Mouse (Mus musculus): ENCODE measurements around the gene Saa1. TPM values are rescaled to one million over a fixed set of nuclear protein-coding genes. Genes with fewer than 3 reads are reported as not detected.
"Not testable (repeated sequence)": the region's sequence is repeated elsewhere in the genome, so short reads cannot be mapped to it uniquely, and the experiment has no call there.

The Saa1 gene
- 0.27 and 0.56 TPM in 2 replicates for polyA plus RNA-seq (2015; fragmentation: Nextera tagmentation; extraction: Ambion mirVana)

GRCm38 (mm10) chr7:46742880-46743279, at the start of gene Saa1:
Gene Saa1, minus strand, starts transcription at chr7:46742980.
- not testable (repeated sequence) for H3K9ac ChIP-seq (ENCODE audit: low read depth, low read length); H3K27me3 ChIP-seq (replicated peaks; ENCODE audit: control insufficient read depth, insufficient read depth, low read length); H3K9me3 ChIP-seq (ENCODE audit: control insufficient read depth, low read length); H3K36me3 ChIP-seq (ENCODE audit: control insufficient read depth, insufficient read depth, low read length); H3K4me1 ChIP-seq (ENCODE audit: control insufficient read depth, insufficient read depth, low read depth, low read length); H3K4me3 ChIP-seq (ENCODE audit: low read length); H3K27ac ChIP-seq (ENCODE audit: low read depth, low read length); H3K4me2 ChIP-seq (ENCODE audit: low read length); ATAC-seq
- 86% methylated on average over 2 of the region's 3 CpGs for WGBS

- H3K36me3 ChIP-seq (ENCODE audit: control insufficient read depth, insufficient read depth, low read length): peaks cover 20% of the 10 kb centered on the region
Measured at GRCm38 (mm10) chr7:46789177-46789849, 46.5 kb upstream of the Saa1 start.

DNA sequence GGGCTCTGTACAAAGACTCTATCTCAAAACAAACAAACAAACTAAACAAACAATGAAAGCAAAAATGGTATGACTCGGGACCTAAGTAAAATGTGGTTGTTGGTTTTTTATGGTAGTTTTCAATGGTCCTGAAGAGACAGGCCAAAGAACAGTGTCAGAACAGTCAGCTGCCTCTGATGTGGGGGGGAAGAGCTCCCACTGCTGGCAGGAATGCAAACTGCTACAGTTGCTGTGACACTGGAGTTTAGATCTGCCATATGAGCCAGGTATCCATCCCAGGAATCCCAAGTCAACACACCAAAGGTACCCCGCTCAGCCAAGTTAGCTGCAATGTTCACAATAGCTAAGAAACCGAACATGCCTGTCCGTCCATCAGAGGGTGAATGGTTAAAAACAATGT, 27.9 kb upstream of the Saa1 start:
- H3K4me3 ChIP-seq (ENCODE audit: low read length): no peak overlapping the region
- ATAC-seq: no peak
- H3K27me3 ChIP-seq (replicated peaks; ENCODE audit: control insufficient read depth, insufficient read depth, low read length): no peaks in the 10 kb centered on the region
- WGBS: 68% methylated on average over 4 of the region's 4 CpGs
- H3K4me1 ChIP-seq (ENCODE audit: control insufficient read depth, insufficient read depth, low read depth, low read length): no peaks in the 10 kb centered on the region
- no peaks in the 10 kb centered on the region for H3K9me3 ChIP-seq (ENCODE audit: control insufficient read depth, low read length)
- peaks cover 45% of the 10 kb centered on the region for H3K36me3 ChIP-seq (ENCODE audit: control insufficient read depth, insufficient read depth, low read length)
- H3K9ac ChIP-seq (ENCODE audit: low read depth, low read length): no peak overlapping the region
- H3K4me2 ChIP-seq (ENCODE audit: low read length): no peak overlapping the region
- H3K27ac ChIP-seq (ENCODE audit: low read depth, low read length): no peak overlapping the region

More at GRCm38 (mm10) chr7:46789177-46789849, 46.5 kb upstream of the Saa1 start:
- H3K27me3 ChIP-seq (replicated peaks; ENCODE audit: control insufficient read depth, insufficient read depth, low read length): no peaks in the 10 kb centered on the region
- H3K9me3 ChIP-seq (ENCODE audit: control insufficient read depth, low read length): no peaks in the 10 kb centered on the region
- no peak overlapping the region for H3K9ac ChIP-seq (ENCODE audit: low read depth, low read length)
- H3K4me1 ChIP-seq (ENCODE audit: control insufficient read depth, insufficient read depth, low read depth, low read length): peaks cover 5% of the 10 kb centered on the region
- WGBS: 88% methylated on average over 5 of the region's 5 CpGs
- no peak overlapping the region for H3K27ac ChIP-seq (ENCODE audit: low read depth, low read length)
- no peak overlapping the region for H3K4me3 ChIP-seq (ENCODE audit: low read length)
- H3K4me2 ChIP-seq (ENCODE audit: low read length): no peak overlapping the region
- no peak for ATAC-seq

DNA sequence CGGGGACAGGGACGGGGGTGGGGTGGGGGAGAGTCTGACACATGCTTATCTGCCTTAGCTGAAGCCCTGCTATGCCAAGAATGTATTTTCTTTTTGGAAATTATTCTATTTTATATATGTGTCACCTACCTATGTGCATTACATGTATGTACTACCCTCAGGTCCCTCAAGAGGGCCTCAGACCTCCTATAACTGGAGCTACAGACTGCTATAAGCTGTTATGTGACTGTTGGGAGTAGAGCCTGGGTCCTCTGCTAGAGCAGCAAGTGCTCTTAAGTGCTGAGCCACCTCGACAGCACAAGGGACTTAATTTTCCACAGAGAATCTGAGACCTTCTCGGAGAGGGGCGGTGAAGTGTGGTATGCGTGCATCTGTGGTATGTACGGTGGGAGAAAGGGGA, 25.7 kb upstream of the Saa1 start:
- 95% methylated on average over 7 of the region's 7 CpGs for WGBS
- Histone ChIP-seq H3K9ac (ENCODE audit: low read depth, low read length) (no peak overlapping the region), H3K27ac (ENCODE audit: low read depth, low read length) (no peak overlapping the region), H3K9me3 (ENCODE audit: control insufficient read depth, low read length) (no peaks in the 10 kb centered on the region), H3K4me1 (ENCODE audit: control insufficient read depth, insufficient read depth, low read depth, low read length) (no peaks in the 10 kb centered on the region), H3K36me3 (ENCODE audit: control insufficient read depth, insufficient read depth, low read length) (peaks cover 32% of the 10 kb centered on the region), H3K4me3 (ENCODE audit: low read length) (no peak overlapping the region), H3K4me2 (ENCODE audit: low read length) (no peak overlapping the region), H3K27me3 (replicated peaks; ENCODE audit: control insufficient read depth, insufficient read depth, low read length) (no peaks in the 10 kb centered on the region)
- ATAC-seq: no peak

GRCm38 (mm10) chr7:46767371-46767770, 24.6 kb upstream of the Saa1 start:
- Histone ChIP-seq H3K27me3 (replicated peaks; ENCODE audit: control insufficient read depth, insufficient read depth, low read length) (no peaks in the 10 kb centered on the region), H3K27ac (ENCODE audit: low read depth, low read length) (no peak overlapping the region), H3K9ac (ENCODE audit: low read depth, low read length) (no peak overlapping the region), H3K9me3 (ENCODE audit: control insufficient read depth, low read length) (no peaks in the 10 kb centered on the region), H3K4me3 (ENCODE audit: low read length) (no peak overlapping the region), H3K36me3 (ENCODE audit: control insufficient read depth, insufficient read depth, low read length) (peaks cover 36% of the 10 kb centered on the region), H3K4me1 (ENCODE audit: control insufficient read depth, insufficient read depth, low read depth, low read length) (no peaks in the 10 kb centered on the region), H3K4me2 (ENCODE audit: low read length) (no peak overlapping the region)
- no peak for ATAC-seq

GRCm38 (mm10) chr7:46764672-46765071, 21.9 kb upstream of the Saa1 start:
- H3K4me3 ChIP-seq (ENCODE audit: low read length): no peak overlapping the region
- H3K9ac ChIP-seq (ENCODE audit: low read depth, low read length): no peak overlapping the region
- no peaks in the 10 kb centered on the region for H3K9me3 ChIP-seq (ENCODE audit: control insufficient read depth, low read length)
- no peak overlapping the region for H3K4me2 ChIP-seq (ENCODE audit: low read length)
- 87% methylated on average over 8 of the region's 8 CpGs for WGBS
- H3K27ac ChIP-seq (ENCODE audit: low read depth, low read length): no peak overlapping the region
- ATAC-seq: no peak
- H3K36me3 ChIP-seq (ENCODE audit: control insufficient read depth, insufficient read depth, low read length): peaks cover 49% of the 10 kb centered on the region
- no peaks in the 10 kb centered on the region for H3K4me1 ChIP-seq (ENCODE audit: control insufficient read depth, insufficient read depth, low read depth, low read length)
- H3K27me3 ChIP-seq (replicated peaks; ENCODE audit: control insufficient read depth, insufficient read depth, low read length): no peaks in the 10 kb centered on the region

DNA sequence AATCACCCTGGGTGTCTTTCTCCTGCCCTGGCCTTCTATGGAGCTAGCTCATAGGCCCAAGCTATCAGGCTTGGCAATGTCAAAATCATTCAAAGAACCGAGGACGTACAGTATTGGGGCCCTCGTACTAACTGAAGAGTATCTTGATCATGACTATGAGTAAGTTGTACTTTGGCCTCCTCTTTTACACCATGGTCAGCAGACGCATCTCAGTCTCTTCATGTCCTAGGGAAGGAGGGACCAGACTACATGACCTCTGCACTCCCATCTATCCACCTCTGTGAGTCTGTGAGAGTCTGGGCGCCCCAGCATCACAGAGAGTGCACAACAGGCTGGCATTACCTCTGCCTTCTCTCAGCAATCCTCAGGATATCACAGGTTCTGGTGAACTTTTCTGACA, 19.8 kb upstream of the Saa1 start:
- no peak overlapping the region for H3K9ac ChIP-seq (ENCODE audit: low read depth, low read length)

DNA sequence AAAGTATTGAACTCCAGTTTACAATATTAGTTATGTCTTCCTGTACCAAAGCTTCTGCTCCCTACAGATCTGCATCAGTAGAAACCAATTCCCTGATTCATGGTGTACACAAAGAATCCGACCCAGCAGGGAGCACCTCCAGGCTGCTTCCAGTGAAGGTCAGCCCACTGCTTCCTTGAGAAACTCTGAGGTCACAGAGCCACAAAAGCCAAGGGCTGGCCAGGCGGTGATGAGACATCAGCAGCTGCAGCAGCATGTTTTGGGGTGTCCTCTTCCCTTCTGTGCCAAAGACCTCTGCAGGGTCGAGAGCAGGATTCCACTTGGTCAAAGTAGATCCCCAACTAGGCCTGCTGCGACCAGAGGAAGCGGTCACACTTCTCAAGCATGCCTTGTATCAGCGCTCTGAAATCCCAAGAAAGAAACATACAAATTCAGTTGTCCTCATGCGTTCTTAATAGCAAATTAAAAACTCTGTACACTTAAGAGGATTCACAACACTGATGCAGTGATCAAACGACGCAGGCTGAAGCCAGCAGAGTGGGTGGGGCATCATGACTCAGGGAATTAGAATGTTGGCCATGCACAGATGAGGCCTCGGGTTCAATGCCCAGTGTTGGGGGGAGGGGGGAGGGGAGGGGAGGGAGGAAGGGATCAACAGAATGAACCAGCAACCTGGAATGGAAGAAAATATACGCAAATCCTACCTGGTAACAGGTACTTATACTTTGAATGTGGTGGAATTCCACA, 18.4 kb upstream of the Saa1 start:
- no peak overlapping the region for H3K9ac ChIP-seq (ENCODE audit: low read depth, low read length)
- peaks cover 35% of the 10 kb centered on the region for H3K36me3 ChIP-seq (ENCODE audit: control insufficient read depth, insufficient read depth, low read length)
- no peaks in the 10 kb centered on the region for H3K27me3 ChIP-seq (replicated peaks; ENCODE audit: control insufficient read depth, insufficient read depth, low read length)
- ATAC-seq: no peak
- H3K4me3 ChIP-seq (ENCODE audit: low read length): no peak overlapping the region
- H3K4me1 ChIP-seq (ENCODE audit: control insufficient read depth, insufficient read depth, low read depth, low read length): no peaks in the 10 kb centered on the region
- 80% methylated on average over 11 of the region's 11 CpGs for WGBS
- no peak overlapping the region for H3K27ac ChIP-seq (ENCODE audit: low read depth, low read length)
- H3K9me3 ChIP-seq (ENCODE audit: control insufficient read depth, low read length): no peaks in the 10 kb centered on the region
- no peak overlapping the region for H3K4me2 ChIP-seq (ENCODE audit: low read length)

More for the DNA sequence above, 19.8 kb upstream of the Saa1 start:
- H3K4me3 ChIP-seq (ENCODE audit: low read length): no peak overlapping the region
- peaks cover 35% of the 10 kb centered on the region for H3K36me3 ChIP-seq (ENCODE audit: control insufficient read depth, insufficient read depth, low read length)
- H3K27me3 ChIP-seq (replicated peaks; ENCODE audit: control insufficient read depth, insufficient read depth, low read length): no peaks in the 10 kb centered on the region
- no peak overlapping the region for H3K27ac ChIP-seq (ENCODE audit: low read depth, low read length)
- no peak overlapping the region for H3K4me2 ChIP-seq (ENCODE audit: low read length)
- no peak for ATAC-seq
- no peaks in the 10 kb centered on the region for H3K9me3 ChIP-seq (ENCODE audit: control insufficient read depth, low read length)
- no peaks in the 10 kb centered on the region for H3K4me1 ChIP-seq (ENCODE audit: control insufficient read depth, insufficient read depth, low read depth, low read length)
- WGBS: 92% methylated on average over 5 of the region's 5 CpGs

DNA sequence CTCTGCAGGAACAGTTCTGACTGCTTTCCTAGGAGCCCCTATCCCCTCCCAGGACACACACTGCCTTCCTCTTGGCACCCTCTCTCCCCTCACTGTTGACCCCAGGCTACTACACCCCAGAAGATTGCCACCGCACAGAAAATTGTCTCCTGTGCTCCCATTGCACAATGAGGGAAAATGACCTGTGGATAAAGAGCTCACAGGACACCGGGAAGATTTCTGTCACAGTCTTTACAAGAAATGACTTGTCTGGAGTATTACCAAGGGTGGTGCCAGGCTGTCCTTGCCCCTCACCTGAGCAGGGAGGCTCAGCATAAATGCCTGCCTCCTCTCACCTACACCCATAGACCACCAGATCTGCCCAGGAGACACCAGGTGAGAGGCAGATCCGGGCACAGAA, 8.7 kb upstream of the Saa1 start, which contains the start of gene Saa2:
TSS of gene Saa2 (plus strand) at position 301 of the 400 bp plus-strand sequence.
- 74% methylated on average over 3 of the region's 3 CpGs for WGBS
- no peak for ATAC-seq

More for the DNA sequence above, 8.7 kb upstream of the Saa1 start, which contains the start of gene Saa2:
- Histone ChIP-seq H3K27me3 (replicated peaks; ENCODE audit: control insufficient read depth, insufficient read depth, low read length) (no peaks in the 10 kb centered on the region), H3K27ac (ENCODE audit: low read depth, low read length) (no peak within 1 kb of the TSS), H3K4me2 (ENCODE audit: low read length) (no peak within 1 kb of the TSS), H3K36me3 (ENCODE audit: control insufficient read depth, insufficient read depth, low read length) (no peaks in the 10 kb centered on the region), H3K9me3 (ENCODE audit: control insufficient read depth, low read length) (no peaks in the 10 kb centered on the region), H3K4me1 (ENCODE audit: control insufficient read depth, insufficient read depth, low read depth, low read length) (no peaks in the 10 kb centered on the region), H3K4me3 (ENCODE audit: low read length) (no peak within 1 kb of the TSS), H3K9ac (ENCODE audit: low read depth, low read length) (no peak within 1 kb of the TSS)

Data from hindbrain, embryonic 16.5 days (tissue).